Mouse (Mus musculus): ENCODE data around the gene Upb1.

GRCm38 (mm10) chr10:75458329-75458728, 57.4 kb downstream of the Upb1 start:
- TF ChIP-seq CTCF (IDR thresholded peaks at IDR 0.05; ENCODE audit: extremely low read depth, insufficient read length, insufficient replicate concordance, low read depth, low read length) (no peak), POLR2A (IDR thresholded peaks at IDR 0.05; ENCODE audit: low read depth, low read length) (no peak)

Data from small intestine, adult 2 months (tissue).